In genomic region chr15:103172537-103172936, GRCm38 (mm10) we compare ENCODE assay signal across 9 mouse cellular contexts. TPM values are rescaled to one million over a fixed set of nuclear protein-coding genes. Genes with fewer than 3 reads are reported as not detected.
DNase-seq lines count a peak whose midpoint lies in the region; ATAC-seq and TF ChIP-seq lines count a peak whose summit lies in the region.
"Had no signal": no experiment of that assay in that cellular context is flagged by ENCODE, and none has a peak within 500 bp of the region (broad histone marks: within the 10 kb centered on the region; RNA-seq: fewer than 3 reads in every experiment).

No protein-coding gene starts in this region.

- no peaks in the 10 kb centered on the region for H3K36me3 ChIP-seq in heart, postnatal 0 days (replicated peaks; ENCODE audit: control insufficient read depth, insufficient read depth, low read length)
- H3K36me3 ChIP-seq: liver, embryonic 15.5 days had no signal

- H3K4me3 ChIP-seq in heart, postnatal 0 days (ENCODE audit: low read depth, low read length), result no peak overlapping the region
- H3K4me3 ChIP-seq in embryonic fibroblast, embryonic 13.5 days (ENCODE audit: insufficient read depth, low read length), result no peak overlapping the region
- H3K4me3 ChIP-seq: liver, embryonic 15.5 days had no signal

- ATAC-seq in heart, postnatal 0 days (ENCODE audit: insufficient read depth, low read depth), result 0 out of 2 replicates have a peak, but pooled peaks have one; percentile 34

- no peak overlapping the region for H3K4me2 ChIP-seq in heart, postnatal 0 days (ENCODE audit: low read depth, low read length)
- H3K4me2 ChIP-seq: liver, embryonic 15.5 days had no signal

- peaks cover 99% of the 10 kb centered on the region for H3K27me3 ChIP-seq in heart, postnatal 0 days (ENCODE audit: control insufficient read depth, insufficient read depth, low read length)

- H3K4me1 ChIP-seq in heart, postnatal 0 days (ENCODE audit: control insufficient read depth, insufficient read depth), result peaks cover 12% of the 10 kb centered on the region; the same call in 1 of the 2 replicates
- peaks cover 5% of the 10 kb centered on the region; the same call in 1 of the 2 replicates for H3K4me1 ChIP-seq in embryonic fibroblast, embryonic 13.5 days (ENCODE audit: control insufficient read depth, insufficient read depth, low read length)

- no peak overlapping the region for H3K9ac ChIP-seq in heart, postnatal 0 days (replicated peaks; ENCODE audit: low read depth, low read length)
- H3K9ac ChIP-seq: liver, embryonic 15.5 days had no signal

- H3K9me3 ChIP-seq in heart, postnatal 0 days (replicated peaks; ENCODE audit: control insufficient read depth, low read length), result no peaks in the 10 kb centered on the region
- H3K9me3 ChIP-seq: liver, embryonic 15.5 days had no signal

- TF ChIP-seq POLR2A in embryonic fibroblast, embryonic 13.5 days (IDR thresholded peaks at IDR 0.05; ENCODE audit: low read depth, low read length), result no peak

- TF ChIP-seq EP300 in heart, postnatal 0 days (IDR thresholded peaks at IDR 0.05; ENCODE audit: low read depth), result no peak

- 7% methylated on average over 10 of the region's 10 CpGs for WGBS in heart, postnatal 0 days

- TF ChIP-seq CTCF in heart, postnatal 0 days (IDR thresholded peaks at IDR 0.05; ENCODE audit: low read depth), result peak; percentile 75
- TF ChIP-seq CTCF in embryonic fibroblast, embryonic 13.5 days (IDR thresholded peaks at IDR 0.05; ENCODE audit: borderline replicate concordance, insufficient read depth, low read length), result peak; percentile 48

- DNase-seq in heart, postnatal 0 days (ENCODE audit: low spot score), result peak; percentile 57
- DNase-seq in heart, adult 9 months (ENCODE audit: low spot score in 2 of 2), result no peak
- peak; percentile 73 for DNase-seq in 416B (ENCODE audit: low read depth)
- DNase-seq in NIH3T3 (ENCODE audit: low read depth), result peak; percentile 85
- DNase-seq in kidney, postnatal 10 days, result peak; percentile 87
- DNase-seq in mesoderm, embryonic 11.5 days (ENCODE audit: low read depth, low spot score), result peak; percentile 87
- peak; percentile 82 for DNase-seq in testis, postnatal 10 days (ENCODE audit: low spot score)

- no peak overlapping the region for H3K27ac ChIP-seq in heart, postnatal 0 days (ENCODE audit: low read depth)
- no peak overlapping the region for H3K27ac ChIP-seq in embryonic fibroblast, embryonic 13.5 days (ENCODE audit: insufficient read depth, low read length)
- H3K27ac ChIP-seq: liver, embryonic 15.5 days had no signal

RNA-seq across cellular contexts. Expression of gene Smug1, which starts 5.6 kb away (rescaled TPM):
- total RNA-seq in heart, postnatal 0 days (2014; rRNA removed; ENCODE audit: low replicate concordance), result 15.7 and 18.2 TPM in 2 replicates
- polyA plus RNA-seq in heart, postnatal 0 days (2015; fragmentation: Nextera tagmentation; extraction: Ambion mirVana), result 10.0 and 10.1 TPM in 2 replicates
- 10.4 and 11.0 TPM in 2 replicates for polyA plus RNA-seq in embryonic fibroblast, embryonic 13.5 days (2011; ENCODE audit: insufficient read length, low read depth, missing spikeins)

Comparison
In these comparisons a context has a peak if more than half of its experiments do, and no peak if none do; other contexts are left out.
1. DNase-seq: peak in heart, postnatal 0 days (single experiment), 416B (single experiment), NIH3T3 (single experiment), kidney, postnatal 10 days (single experiment), mesoderm, embryonic 11.5 days (single experiment) and testis, postnatal 10 days (single experiment); none in heart, adult 9 months (0 of 2).